Mouse (Mus musculus) right cerebral cortex, postnatal 14 days (tissue): ENCODE data around the gene Endog.
"Not testable (repeated sequence)": the region's sequence is repeated elsewhere in the genome, so short reads cannot be mapped to it uniquely, and the experiment has no call there.

ENCODE experiments used
- DNase-seq: peaks from one replicate; pipeline ENCODE4 v3.0.0; 2022

The Endog gene

DNA sequence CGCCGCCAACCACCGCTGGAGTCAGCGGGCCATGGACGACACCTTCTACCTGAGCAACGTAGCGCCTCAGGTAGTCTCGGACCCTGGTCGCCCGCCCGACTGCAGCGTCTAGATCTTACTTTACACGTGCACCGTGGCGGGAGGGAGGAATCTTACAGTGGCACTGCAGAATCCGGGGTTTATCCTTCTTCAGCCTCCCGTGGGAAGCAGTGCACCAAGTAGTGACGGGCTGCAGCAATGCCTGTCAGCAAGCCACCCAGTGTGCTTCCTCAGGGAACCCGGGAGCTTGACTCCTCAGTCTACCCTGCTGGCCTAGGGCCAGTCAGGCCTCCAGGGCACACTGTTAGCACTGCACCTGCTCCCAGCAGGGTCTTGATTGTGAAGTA lies 697 bp downstream of the Endog start:
- DNase-seq = no peak

- DNase-seq = no peak
Measured at GRCm38 (mm10) chr2:30173541-30174240, 2.4 kb downstream of the Endog start.

GRCm38 (mm10) chr2:30175897-30176296 lies 4.6 kb downstream of the Endog start:
- no peak for DNase-seq

GRCm38 (mm10) chr2:30176561-30176960 lies 5.3 kb downstream of the Endog start:
- no peak for DNase-seq

GRCm38 (mm10) chr2:30177700-30178675 lies 6.7 kb downstream of the Endog start, which contains the start of gene Spout1:
Gene Spout1 (minus strand): TSS chr2:30178459.
- peak; percentile 98 for DNase-seq

DNA sequence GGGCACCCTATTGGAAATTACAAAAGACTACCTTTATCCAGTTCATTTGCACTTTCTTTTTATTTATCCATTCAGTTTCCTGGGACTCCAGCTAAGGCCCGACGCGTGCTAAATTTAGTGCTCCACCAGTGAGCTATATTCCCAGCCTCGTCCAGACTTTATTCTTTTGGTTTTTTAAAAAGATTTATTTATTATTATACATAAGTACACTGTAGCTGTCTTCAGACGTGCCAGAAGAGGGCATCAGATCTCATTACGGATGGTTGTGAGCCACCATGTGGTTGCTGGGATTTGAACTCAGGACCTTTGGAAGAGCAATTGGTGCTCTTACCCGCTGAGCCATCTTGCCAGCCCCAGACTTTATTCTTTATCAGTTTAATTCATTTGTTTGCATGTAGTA lies 7.4 kb downstream of the Endog start:
- not testable (repeated sequence) for DNase-seq

DNA sequence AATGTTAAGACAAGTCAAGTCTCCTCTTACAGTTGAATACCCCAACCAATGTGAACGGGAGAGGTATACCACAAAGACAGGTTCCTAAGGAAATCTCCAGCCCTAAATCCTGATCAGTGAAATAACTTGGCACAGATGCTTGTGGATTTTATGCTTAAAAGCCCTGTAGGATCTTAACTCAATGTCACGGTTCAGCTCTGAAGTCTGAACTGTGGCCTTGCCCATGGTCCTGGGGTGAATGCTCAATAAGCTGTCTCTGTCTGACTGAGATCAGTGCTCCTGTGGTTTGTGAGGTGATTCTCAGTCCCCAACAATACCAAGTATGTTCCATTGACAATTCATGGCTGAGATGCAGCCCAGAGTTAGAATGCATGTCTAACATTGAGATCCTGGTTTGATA lies 11.1 kb downstream of the Endog start:
- no peak for DNase-seq

GRCm38 (mm10) chr2:30183721-30184120 lies 12.4 kb downstream of the Endog start:
- DNase-seq = no peak

- no peak for DNase-seq
Measured at GRCm38 (mm10) chr2:30185276-30185675, 14.0 kb downstream of the Endog start.

GRCm38 (mm10) chr2:30185681-30186080 lies 14.4 kb downstream of the Endog start:
- no peak for DNase-seq

- no peak for DNase-seq
Measured at GRCm38 (mm10) chr2:30191790-30192580, 20.7 kb downstream of the Endog start.

GRCm38 (mm10) chr2:30194656-30195055 lies 23.4 kb downstream of the Endog start:
- DNase-seq = no peak

DNA sequence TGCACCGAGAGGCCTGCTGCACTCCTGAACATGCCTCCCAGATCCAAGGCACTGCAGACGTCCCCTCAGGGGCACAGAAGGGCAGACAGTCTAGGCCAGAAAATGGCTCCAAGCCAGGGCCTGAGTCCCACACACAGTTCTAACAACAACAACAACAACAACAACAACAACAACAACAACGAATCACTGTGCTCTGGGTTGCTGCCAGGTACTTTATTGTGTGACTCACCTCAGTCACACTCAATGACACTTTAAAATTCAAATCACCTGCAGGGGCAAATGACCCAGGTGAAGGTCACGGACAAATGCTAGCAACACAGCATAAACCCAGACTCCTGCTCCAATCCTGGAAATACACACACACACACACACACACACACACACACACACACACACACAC lies 26.7 kb downstream of the Endog start:
- DNase-seq = no peak

GRCm38 (mm10) chr2:30199984-30200383 lies 28.7 kb downstream of the Endog start:
- no peak for DNase-seq

DNA sequence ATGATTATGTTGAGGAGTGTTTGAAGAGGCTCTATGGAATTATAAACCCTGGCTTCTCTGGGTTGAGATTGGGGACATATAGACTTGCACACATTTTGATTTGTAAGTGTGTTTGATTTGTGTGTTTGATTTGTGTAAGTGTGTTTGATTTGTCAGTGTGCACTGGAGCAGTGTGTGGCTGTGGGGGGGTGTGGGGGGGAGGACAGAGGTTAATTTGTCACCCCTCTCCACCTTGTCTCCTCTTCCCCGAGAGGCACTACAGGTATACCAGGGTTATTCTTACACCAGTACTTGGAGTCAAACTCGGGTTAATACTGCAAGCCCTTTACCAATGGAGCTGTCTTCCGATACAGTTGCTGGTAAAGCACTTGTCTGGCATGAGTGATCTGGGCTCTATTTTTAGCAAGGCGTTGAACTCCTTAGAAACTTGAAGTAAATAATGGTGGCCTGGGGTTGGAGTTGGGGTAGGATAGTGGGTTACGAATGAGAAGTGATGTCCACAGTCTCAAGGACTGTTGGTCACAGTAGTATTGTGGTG lies 29.2 kb downstream of the Endog start:
- DNase-seq = no peak

GRCm38 (mm10) chr2:30203439-30203838 lies 32.1 kb downstream of the Endog start:
- DNase-seq = no peak

DNA sequence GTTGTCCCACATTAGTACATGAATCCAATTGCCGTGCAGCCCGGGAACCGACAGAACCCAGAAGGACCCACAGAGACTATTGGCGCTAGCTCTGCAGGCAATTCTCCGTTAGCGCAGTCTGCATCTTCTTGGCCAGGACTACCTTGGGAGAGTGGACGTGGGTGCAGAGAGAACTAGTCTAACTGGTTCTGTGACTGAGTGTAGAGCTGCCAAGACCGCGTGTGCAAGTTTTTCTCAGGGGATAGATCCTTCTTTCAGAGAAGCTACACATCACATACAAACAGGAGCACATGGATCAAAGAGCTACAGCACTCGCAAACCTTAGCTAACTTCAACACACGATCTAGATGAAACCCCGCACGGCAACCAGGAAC lies 33.9 kb downstream of the Endog start:
- no peak for DNase-seq

- DNase-seq = peak; percentile 91
Measured at GRCm38 (mm10) chr2:30205629-30206357, 34.5 kb downstream of the Endog start, which contains the start of gene Kyat1. Gene Kyat1 (minus strand): TSS chr2:30205847.

DNA sequence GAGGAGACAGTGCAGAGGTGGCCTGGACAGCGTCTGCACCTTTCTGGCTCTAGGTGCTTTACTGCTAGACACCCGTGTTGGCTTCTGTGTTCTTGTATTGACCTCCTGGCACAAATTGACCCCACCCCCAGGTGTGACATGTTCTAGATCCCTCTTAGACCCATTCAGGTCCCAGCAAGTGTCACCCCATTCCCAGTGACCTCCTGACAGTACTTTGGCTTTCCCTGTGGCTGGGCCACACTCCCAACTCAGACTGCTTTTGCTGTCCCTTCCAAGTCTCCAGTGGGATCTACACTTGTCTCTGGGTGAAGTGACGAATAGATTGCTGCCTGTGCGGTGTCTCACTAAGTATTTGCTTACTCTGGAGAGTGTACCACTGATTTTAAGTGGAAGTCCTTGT lies 36.1 kb downstream of the Endog start:
- DNase-seq = no peak

DNA sequence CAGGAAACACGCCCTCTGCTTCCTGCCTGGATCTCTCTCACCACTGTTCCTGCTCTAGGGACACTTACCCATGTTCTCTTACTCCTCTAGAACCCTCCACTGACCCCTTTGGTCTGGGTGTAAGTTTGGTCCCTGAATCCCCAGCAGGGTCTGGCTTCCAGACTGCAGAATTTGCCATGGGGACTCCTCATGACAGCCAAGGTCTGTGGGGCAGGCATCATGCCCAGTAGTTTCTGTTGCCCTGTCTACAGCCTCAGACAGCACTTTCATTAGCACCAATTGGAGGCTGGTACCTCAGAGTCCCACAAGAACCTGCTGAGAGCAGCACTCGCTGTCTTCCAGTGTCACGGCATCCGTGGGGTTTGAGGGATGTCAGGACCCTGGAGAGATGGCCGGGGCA lies 36.6 kb downstream of the Endog start:
- DNase-seq = no peak

GRCm38 (mm10) chr2:30211408-30212168 lies 40.3 kb downstream of the Endog start:
- no peak for DNase-seq
